Mouse (Mus musculus) brain, embryonic 14.5 days (tissue): ENCODE results near the gene Lmx1a.

ENCODE experiments used
- CTCF ChIP-seq: fragments of 200-500 bp; IDR thresholded peaks from 2 replicates; pipeline ENCODE4 v1.5.1; 2012; ENCODE audit warnings: inconsistent platforms, mild to moderate bottlenecking, moderate library complexity, borderline replicate concordance; ENCODE audit not compliant: insufficient read depth, insufficient read length; ENCODE audit errors: extremely low read depth
- POLR2A ChIP-seq: fragments of 200-500 bp; IDR thresholded peaks from 2 replicates; pipeline ENCODE4 v1.6.1; 2012; ENCODE audit warnings: mild to moderate bottlenecking, inconsistent platforms, borderline replicate concordance; ENCODE audit not compliant: poor library complexity, insufficient read depth, insufficient read length, severe bottlenecking; ENCODE audit errors: extremely low read depth

GRCm38 (mm10) chr1:167878354-167878753 lies 189.3 kb downstream of the Lmx1a start:
- TF ChIP-seq POLR2A (no peak), CTCF (no peak)
